Mouse (Mus musculus): ENCODE results near the gene Ctsm. TPM values are rescaled to one million over a fixed set of nuclear protein-coding genes. Genes with fewer than 3 reads are reported as not detected.
"Not testable (repeated sequence)": the region's sequence is repeated elsewhere in the genome, so short reads cannot be mapped to it uniquely, and the experiment has no call there.

The Ctsm gene
- not detected in 2 replicates for polyA plus RNA-seq (2015; fragmentation: Nextera tagmentation; extraction: Ambion mirVana)

DNA sequence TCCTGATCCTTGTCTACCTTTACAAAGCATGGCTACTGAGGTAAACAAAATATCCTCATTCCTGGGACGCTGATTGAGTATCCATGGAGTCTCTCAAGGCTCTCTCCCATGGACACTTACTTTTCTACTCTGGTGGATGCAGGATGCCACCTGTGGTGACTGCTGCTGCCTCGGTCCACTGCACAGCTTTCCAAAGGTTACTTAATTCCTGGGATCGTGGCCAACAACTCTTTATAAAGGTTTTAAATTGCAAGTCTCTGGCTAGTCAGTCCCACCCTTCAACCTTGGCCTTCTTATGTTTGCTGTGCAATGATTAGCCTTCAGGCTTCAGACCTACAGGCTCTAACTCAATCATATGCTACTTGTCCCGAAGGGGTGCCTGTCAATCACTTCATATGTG, at the start of gene Ctsm:
Ctsm (minus strand) TSS at position 209 of the 400 bp plus-strand sequence.
- peaks cover 5% of the 10 kb centered on the region; the same call in 1 of the 2 replicates for H3K9me3 ChIP-seq (ENCODE audit: low read length)
- no peak within 1 kb of the TSS for H3K4me2 ChIP-seq (ENCODE audit: low read depth, low read length)
- no peaks in the 10 kb centered on the region for H3K27me3 ChIP-seq (ENCODE audit: insufficient read depth, low read length)
- no peak within 1 kb of the TSS for H3K9ac ChIP-seq (replicated peaks)
- DNase-seq, result no peak
- no peaks in the 10 kb centered on the region for H3K4me1 ChIP-seq (ENCODE audit: insufficient read depth)
- no peaks in the 10 kb centered on the region for H3K36me3 ChIP-seq (replicated peaks; ENCODE audit: insufficient read depth, low read length)
- H3K27ac ChIP-seq (ENCODE audit: low read depth), result no peak within 1 kb of the TSS
- no peak for TF ChIP-seq EP300 (IDR thresholded peaks at IDR 0.05; ENCODE audit: low read depth)
- TF ChIP-seq CTCF (IDR thresholded peaks at IDR 0.05; ENCODE audit: low read depth), result no peak
- no peak within 1 kb of the TSS for H3K4me3 ChIP-seq (ENCODE audit: low read depth, low read length)
- 46% methylated on average over 4 of the region's 4 CpGs for WGBS (ENCODE audit: insufficient replicate concordance)
- no peak for ATAC-seq

DNA sequence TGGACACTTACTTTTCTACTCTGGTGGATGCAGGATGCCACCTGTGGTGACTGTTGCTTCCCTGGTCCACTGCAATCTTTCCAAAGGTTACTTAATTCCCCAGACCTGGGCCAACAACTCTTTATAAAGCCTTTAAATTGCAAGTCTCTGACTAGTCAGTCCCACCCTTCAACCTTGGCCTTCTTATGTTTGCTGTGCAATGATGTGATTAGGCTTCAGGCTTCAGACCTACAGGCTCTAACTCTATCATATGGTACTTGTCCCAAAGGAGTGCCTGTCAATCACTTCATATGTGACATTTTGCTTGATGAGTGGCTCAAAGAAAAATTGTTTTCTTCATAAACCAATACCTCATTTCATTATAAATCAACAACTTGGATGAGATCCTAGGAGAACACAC, 28.4 kb upstream of the Ctsm start, which contains the start of gene Cts3:
Cts3 (minus strand) TSS at position 101 of the 400 bp plus-strand sequence.
- H3K27me3 ChIP-seq (ENCODE audit: insufficient read depth, low read length), result no peaks in the 10 kb centered on the region
- H3K9me3 ChIP-seq (ENCODE audit: low read length), result no peaks in the 10 kb centered on the region; the same call in none of the 2 replicates
- H3K27ac ChIP-seq (ENCODE audit: low read depth), result no peak within 1 kb of the TSS
- no peak within 1 kb of the TSS for H3K9ac ChIP-seq (replicated peaks)
- H3K36me3 ChIP-seq (replicated peaks; ENCODE audit: insufficient read depth, low read length), result no peaks in the 10 kb centered on the region
- H3K4me1 ChIP-seq (ENCODE audit: insufficient read depth), result no peaks in the 10 kb centered on the region
- no peak within 1 kb of the TSS for H3K4me2 ChIP-seq (ENCODE audit: low read depth, low read length)
- ATAC-seq, result no peak
- TF ChIP-seq EP300 (IDR thresholded peaks at IDR 0.05; ENCODE audit: low read depth) (no peak), CTCF (IDR thresholded peaks at IDR 0.05; ENCODE audit: low read depth) (no peak)
- DNase-seq, result no peak
- H3K4me3 ChIP-seq (ENCODE audit: low read depth, low read length), result no peak within 1 kb of the TSS

GRCm38 (mm10) chr13:61568074-61568473, 26.4 kb upstream of the Ctsm start, which contains the start of gene Gm49352:
Gene Gm49352, minus strand, starts transcription at chr13:61568174.
- DNase-seq; H3K4me2 ChIP-seq (ENCODE audit: low read depth, low read length); H3K4me1 ChIP-seq (ENCODE audit: insufficient read depth); H3K36me3 ChIP-seq (replicated peaks; ENCODE audit: insufficient read depth, low read length); ATAC-seq; H3K27ac ChIP-seq (ENCODE audit: low read depth); H3K4me3 ChIP-seq (ENCODE audit: low read depth, low read length); H3K9me3 ChIP-seq (ENCODE audit: low read length); H3K9ac ChIP-seq (replicated peaks); H3K27me3 ChIP-seq (ENCODE audit: insufficient read depth, low read length): not testable (repeated sequence)
- 13% methylated on average over 1 of the region's 1 CpGs for WGBS (ENCODE audit: insufficient replicate concordance)

Other genes with a start within 250 kb of the Ctsm start
- not detected in 2 replicates for gene Cts7, start 183.6 kb downstream of the Ctsm start, polyA plus RNA-seq (2015; fragmentation: Nextera tagmentation; extraction: Ambion mirVana)
- not detected in 2 replicates for gene Gm49352, start 26.3 kb upstream of the Ctsm start, polyA plus RNA-seq (2015; fragmentation: Nextera tagmentation; extraction: Ambion mirVana)
- not detected in 2 replicates for gene Cts3, start 28.3 kb upstream of the Ctsm start, polyA plus RNA-seq (2015; fragmentation: Nextera tagmentation; extraction: Ambion mirVana)